Mouse (Mus musculus): ENCODE measurements around the gene Cyb5r4. TPM values are rescaled to one million over a fixed set of nuclear protein-coding genes. Genes with fewer than 3 reads are reported as not detected.
"Not testable (repeated sequence)": the region's sequence is repeated elsewhere in the genome, so short reads cannot be mapped to it uniquely, and the experiment has no call there.

Gene Cyb5r4
- total RNA-seq, 2 experiments from 2014 or later = 41.5 to 65.4 TPM

- no peak for ATAC-seq (replicated peaks; ENCODE audit: low FRiP score, poor library complexity, severe bottlenecking)
These were observed 6.4 kb upstream of the Cyb5r4 start, which contains the start of gene Ripply2 for GRCm38 (mm10) chr9:87015288-87015937. Gene Ripply2 (plus strand): TSS chr9:87015537.

DNA sequence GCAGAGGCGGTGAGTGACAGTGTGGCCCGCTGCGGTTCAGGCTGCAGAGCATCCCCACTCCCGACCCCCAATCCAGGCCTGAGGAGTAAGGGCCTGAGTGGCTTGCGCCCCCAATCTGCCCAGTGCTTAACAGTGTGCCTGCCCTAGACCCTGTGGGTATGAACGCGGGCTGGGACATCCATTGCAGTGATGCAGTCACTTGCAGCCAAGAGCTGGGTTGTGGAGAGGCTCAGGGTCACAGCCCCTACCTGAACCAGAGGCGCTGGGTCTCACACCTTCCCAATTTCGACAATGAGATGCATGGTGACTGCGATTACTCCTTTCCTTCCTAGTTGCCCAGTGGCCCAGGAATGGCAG lies 5.9 kb upstream of the Cyb5r4 start:
- ATAC-seq (replicated peaks; ENCODE audit: low FRiP score, poor library complexity, severe bottlenecking) = no peak

DNA sequence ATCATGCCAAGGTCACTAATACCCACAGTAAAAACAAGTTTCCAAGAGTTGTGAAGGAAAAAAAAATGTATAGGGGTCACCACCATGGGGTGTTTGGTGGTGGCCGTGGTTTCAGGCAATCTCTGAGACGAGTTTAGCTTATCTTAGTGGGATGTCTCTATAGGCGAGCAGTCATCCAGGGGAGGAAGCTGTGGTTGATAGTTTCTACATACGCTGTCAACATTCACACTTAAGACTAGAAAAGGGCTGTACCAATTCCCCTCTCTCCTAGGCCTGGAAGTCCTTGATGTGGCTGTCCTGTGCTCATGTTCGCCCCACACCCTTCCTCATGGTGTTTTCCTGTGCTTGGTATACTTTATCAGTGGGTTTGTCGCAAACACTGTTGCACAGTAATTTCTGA lies 4.0 kb downstream of the Cyb5r4 start:
- no peak for ATAC-seq (replicated peaks; ENCODE audit: low FRiP score, poor library complexity, severe bottlenecking)

DNA sequence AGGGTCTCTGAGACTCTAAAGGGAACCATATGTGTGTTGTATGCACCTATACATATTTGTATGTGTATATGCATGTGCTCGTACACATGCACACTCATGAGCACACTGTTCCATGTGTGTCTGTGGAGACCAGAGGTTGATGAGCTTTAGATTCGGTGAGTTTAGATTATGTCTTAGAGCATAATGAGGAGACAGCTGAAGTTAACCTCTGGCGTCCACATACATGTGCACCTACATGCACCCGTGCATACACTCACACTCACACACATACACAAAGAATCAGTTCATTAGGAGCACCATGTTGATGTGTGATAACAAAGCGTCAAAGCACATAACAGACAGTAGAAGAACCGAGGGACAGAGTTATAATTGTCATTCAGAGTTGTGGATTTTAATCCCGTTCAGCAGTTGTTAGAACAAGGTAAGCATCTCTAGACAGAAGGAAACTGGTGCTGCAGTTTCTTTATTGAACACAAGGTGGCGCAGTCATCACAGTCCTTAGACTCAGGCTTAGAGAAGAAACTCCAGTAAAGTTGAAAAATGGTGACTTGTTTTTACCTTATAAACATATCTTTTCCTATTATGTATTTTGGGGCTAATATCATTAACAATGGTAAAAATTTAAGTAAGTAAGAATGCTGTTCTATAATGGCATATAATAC lies 5.7 kb downstream of the Cyb5r4 start:
- peak; percentile 73; the same call in 1 of the 2 replicates for ATAC-seq (replicated peaks; ENCODE audit: low FRiP score, poor library complexity, severe bottlenecking)

DNA sequence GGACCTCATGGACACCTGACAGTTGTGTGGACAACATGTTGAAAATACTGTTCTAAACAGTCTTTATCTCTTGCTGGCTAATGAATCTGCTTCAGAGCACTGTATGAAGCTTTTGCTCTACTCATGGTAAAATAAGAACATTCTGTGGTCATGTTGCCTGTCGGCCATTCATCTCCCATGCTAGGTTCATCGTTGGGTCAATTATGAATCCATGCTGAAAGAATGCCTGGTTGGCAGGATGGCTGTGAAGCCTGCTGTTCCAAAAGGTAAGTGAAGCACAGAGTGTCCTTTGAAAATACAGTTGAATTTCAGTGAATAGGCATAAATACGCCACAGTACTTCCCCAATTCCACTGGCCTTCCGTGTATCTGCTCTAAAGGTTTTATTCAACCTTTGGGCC lies 10.4 kb downstream of the Cyb5r4 start:
- ATAC-seq (replicated peaks; ENCODE audit: low FRiP score, poor library complexity, severe bottlenecking) = no peak

GRCm38 (mm10) chr9:87034831-87035580 lies 13.2 kb downstream of the Cyb5r4 start:
- no peak for ATAC-seq (replicated peaks; ENCODE audit: low FRiP score, poor library complexity, severe bottlenecking)

DNA sequence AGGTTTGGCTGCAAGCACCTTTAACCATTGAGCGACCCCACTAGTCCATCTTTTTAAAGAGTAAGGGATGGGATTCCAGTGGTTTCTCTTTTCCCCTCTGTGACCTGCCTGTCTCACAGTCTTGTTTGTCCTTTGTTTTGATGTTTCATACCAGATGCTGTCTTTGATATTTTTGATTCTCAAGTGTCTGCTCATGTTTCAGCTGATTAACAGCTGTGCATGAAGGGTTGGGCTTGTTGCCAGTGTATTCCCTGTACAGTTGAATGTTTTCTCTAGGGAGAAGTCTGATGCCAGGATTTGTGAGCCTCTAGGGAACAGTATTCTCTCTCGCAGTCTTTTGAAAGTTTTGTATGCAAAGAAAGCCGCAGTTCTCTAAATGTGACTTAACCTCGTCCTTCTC lies 27.6 kb downstream of the Cyb5r4 start:
- ATAC-seq (replicated peaks; ENCODE audit: low FRiP score, poor library complexity, severe bottlenecking) = no peak

DNA sequence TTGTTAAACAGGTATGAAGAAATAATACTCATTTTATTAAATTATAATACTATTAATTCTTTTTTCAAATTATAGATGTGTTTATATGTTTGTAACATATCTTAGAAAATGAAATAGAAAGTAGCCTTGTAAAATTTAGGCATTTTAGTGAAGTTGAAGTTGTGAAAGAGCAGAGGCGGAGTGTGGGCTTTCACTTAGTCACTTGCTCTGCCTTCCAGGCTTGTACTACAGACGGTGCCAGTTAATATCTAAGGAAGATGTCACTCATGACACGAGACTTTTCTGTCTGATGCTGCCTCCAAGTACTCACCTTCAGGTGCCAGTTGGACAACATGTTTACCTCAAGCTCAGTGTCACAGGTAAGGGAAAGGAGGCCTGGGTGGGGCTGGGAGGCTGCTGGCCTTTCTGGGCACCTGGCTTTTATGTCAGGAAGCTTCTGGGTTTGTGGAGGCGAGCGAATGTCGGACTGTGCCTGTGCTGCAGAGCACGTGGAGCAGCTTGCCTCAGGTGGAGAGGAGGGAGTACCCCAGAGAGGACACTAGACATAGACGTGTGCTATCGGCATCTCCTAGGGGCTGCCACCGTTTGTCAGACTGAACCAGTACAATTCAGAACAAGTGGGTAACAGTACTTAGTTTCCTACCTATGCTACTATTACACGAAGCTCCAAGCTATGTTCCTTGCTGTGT lies 33.9 kb downstream of the Cyb5r4 start:
- no peak for ATAC-seq (replicated peaks; ENCODE audit: low FRiP score, poor library complexity, severe bottlenecking)

DNA sequence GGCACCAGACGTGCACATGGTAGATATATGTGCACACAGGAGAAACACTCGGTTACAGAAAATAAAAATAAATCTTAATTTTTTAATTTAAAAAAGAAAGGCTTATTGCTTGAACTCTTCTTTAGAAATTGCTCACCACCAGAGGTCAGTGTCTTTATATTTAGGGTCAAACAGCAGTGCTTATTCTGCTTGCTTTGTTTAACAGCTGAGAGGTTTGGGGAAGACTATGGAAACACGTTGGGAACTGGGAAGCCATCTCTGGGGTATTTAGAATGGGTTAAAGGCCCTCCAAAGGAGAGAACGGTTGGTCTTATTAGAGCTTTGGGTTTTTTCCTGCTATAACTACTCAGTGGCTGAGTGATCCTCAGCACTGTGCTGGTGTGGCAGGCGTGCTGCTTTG lies 40.5 kb downstream of the Cyb5r4 start:
- ATAC-seq (replicated peaks; ENCODE audit: low FRiP score, poor library complexity, severe bottlenecking) = no peak

- ATAC-seq (replicated peaks; ENCODE audit: low FRiP score, poor library complexity, severe bottlenecking) = no peak
These were observed 46.3 kb downstream of the Cyb5r4 start for GRCm38 (mm10) chr9:87068160-87068559.

GRCm38 (mm10) chr9:87071566-87071965 lies 49.8 kb downstream of the Cyb5r4 start:
- ATAC-seq (replicated peaks; ENCODE audit: low FRiP score, poor library complexity, severe bottlenecking) = not testable (repeated sequence)

DNA sequence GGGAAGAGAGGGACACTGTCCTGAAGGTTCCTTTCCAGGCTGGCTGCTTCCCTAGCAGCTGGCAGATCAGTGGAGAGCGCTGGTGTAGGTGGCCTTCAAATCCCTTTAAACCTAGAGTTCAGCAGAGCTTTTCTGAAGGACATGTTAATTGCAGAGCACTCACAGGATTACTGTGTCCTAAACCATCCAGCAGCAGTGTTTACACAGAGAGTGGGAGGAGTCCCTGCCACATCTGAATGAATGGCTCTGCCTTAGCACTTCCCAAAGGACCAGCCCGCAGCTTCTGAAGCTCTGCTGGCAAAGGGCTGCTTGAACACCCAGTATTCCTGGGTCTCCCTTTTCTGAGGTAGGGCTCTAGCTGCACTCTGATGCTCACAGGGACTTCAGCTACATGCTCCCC lies 56.1 kb downstream of the Cyb5r4 start:
- no peak for ATAC-seq (replicated peaks; ENCODE audit: low FRiP score, poor library complexity, severe bottlenecking)

DNA sequence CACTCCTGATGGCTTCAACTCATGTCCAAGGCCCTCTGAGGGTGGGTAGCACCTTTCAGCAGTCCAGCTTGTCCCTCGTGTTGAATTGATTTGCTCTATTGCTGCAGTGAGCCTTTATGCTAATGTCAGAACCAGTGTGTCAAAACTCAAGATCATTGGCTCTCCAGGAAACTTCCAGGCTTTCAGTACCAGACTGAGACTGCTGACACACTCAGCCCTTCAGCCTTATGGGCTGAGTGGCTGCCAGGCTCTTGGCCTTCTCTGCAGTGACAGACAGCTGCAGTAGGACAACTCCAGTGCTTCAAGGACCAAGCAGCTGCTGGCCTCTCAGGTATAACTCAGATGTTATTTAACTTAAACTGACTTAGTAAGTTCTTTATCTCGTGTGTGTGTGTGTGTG lies 57.7 kb downstream of the Cyb5r4 start:
- ATAC-seq (replicated peaks; ENCODE audit: low FRiP score, poor library complexity, severe bottlenecking) = no peak

DNA sequence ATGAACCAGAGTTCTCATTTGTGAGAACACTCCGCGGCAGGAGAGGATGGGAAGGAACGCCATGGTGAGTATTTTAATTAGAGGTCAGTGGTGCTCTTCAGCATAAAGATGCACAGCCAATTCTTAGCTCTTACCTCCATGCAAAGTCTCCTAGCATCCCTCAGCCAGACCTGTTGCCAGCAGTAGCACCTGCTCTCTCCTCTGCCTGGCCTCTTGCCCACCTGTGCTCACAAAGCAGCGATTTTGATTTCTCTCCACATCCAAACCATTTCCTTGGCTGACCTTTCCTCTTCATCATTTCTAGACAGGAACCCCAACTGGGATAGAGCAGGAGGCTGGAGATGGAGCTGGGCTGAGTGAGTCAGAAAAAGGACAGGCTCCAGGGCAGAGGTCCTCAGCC lies 65.2 kb downstream of the Cyb5r4 start:
- ATAC-seq (replicated peaks; ENCODE audit: low FRiP score, poor library complexity, severe bottlenecking) = no peak

DNA sequence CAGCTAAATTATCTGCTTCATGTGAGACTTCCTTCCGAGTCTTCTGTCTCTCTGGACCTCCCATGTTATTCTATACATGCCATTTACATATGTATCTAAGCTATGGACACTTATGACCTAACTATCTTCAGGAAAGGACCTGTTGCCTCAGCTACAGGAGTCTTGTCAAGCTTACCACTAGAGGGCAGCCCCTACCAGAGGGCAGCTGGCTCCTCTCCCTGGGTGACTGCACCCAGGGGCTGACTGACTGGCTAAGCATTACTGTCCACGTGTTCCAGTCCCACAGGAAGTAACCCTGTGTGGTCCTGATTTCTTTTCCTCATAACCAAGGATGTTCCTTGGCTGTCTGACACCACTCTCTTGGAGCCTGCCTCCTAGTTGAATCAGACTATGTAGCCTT lies 76.2 kb downstream of the Cyb5r4 start:
- no peak for ATAC-seq (replicated peaks; ENCODE audit: low FRiP score, poor library complexity, severe bottlenecking)

DNA sequence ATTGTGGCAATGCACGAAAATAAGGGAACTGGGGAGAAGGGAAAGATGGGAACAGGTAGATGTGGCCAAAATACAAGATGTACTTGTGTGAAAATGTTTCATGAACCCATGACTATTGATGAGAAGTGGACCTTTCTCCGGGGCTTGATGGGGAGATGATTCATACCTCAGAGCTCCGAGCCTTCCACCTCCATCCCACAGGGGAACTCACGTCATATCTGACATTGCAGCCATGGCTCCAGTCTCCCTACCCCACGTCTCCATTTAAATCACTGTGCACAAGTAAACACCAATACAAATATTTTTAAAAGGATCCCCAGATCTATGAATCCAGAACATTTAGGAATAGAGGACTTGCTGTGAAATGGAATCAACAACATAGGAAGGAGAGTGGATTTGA lies 93.2 kb downstream of the Cyb5r4 start:
- no peak for ATAC-seq (replicated peaks; ENCODE audit: low FRiP score, poor library complexity, severe bottlenecking)

- no peak for ATAC-seq (replicated peaks; ENCODE audit: low FRiP score, poor library complexity, severe bottlenecking)
These were observed 93.7 kb downstream of the Cyb5r4 start for GRCm38 (mm10) chr9:87115456-87115931.

DNA sequence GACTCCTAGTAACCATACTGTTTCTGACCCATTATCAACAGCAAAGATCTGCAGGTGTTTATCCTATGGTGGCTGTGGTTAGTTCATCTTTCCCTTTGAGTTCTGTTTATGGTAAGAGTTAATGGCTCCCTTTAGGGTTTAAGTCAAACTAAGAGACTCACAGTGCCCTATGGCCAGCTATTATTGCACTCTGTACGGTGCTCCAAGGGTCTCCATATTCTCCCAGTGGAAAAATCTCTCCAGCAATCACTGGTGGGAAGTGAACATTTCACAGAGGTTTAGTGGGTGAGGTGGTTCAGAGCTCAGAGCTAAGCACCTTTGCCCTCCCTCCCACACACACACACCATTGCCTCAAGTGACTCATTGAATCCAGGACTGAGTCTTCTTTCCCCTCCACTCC lies 94.2 kb downstream of the Cyb5r4 start:
- no peak for ATAC-seq (replicated peaks; ENCODE audit: low FRiP score, poor library complexity, severe bottlenecking)

- no peak for ATAC-seq (replicated peaks; ENCODE audit: low FRiP score, poor library complexity, severe bottlenecking)
These were observed 97.2 kb downstream of the Cyb5r4 start for GRCm38 (mm10) chr9:87118996-87119395.

DNA sequence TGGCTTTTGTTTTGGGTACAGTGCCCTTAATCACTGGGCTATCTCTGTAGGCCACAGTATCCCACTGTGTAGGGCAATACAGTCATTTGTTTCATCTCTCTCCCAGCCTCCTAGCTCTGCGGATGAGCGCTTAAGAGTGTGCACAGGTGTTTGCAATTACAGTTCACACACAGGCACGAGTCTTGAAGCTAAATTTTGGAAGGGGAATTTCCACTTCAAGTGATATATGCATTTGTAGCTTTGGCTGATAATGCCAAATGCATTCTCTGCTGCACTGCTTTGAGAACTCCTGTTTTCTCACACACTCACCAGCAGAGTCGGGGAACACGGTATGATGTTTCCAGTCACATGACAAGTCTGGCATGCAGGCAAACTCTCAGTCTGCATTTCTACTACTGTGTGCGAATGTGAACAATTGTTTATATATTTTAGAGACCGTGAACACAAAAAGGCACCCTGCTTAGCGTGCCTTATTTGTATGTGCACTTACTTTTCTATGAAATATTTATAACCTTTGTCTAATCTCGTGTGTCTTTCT lies 100.2 kb downstream of the Cyb5r4 start:
- ATAC-seq (replicated peaks; ENCODE audit: low FRiP score, poor library complexity, severe bottlenecking) = no peak
